Mouse (Mus musculus) hindbrain, embryonic 10.5 days (tissue): ENCODE measurements around the gene C87499. TPM values are rescaled to one million over a fixed set of nuclear protein-coding genes. Genes with fewer than 3 reads are reported as not detected.

ENCODE experiments used
- DNase-seq: peaks from one replicate; pipeline ENCODE4 v3.0.0-alpha.2; 2017; ENCODE audit warnings: low spot score
- H3K27ac ChIP-seq: fragments of 300-500 bp; sonication (generic); 2 replicates; pipeline ENCODE4 v1.5.1; 2016; ENCODE audit warnings: mild to moderate bottlenecking, moderate library complexity
- H3K27me3 ChIP-seq: fragments of 300-500 bp; sonication (generic); 2 replicates; pipeline ENCODE4 v1.6.1; 2016; ENCODE audit warnings: mild to moderate bottlenecking; ENCODE audit not compliant: poor library complexity, insufficient read depth, severe bottlenecking
- H3K36me3 ChIP-seq: fragments of 300-500 bp; sonication (generic); 2 replicates; pipeline ENCODE4 v1.6.1; 2016; ENCODE audit warnings: mild to moderate bottlenecking, moderate library complexity
- H3K4me1 ChIP-seq: fragments of 300-500 bp; sonication (generic); replicated peaks from 2 replicates; pipeline ENCODE4 v1.6.1; 2016; ENCODE audit warnings: mild to moderate bottlenecking
- H3K4me3 ChIP-seq: fragments of 300-500 bp; sonication (generic); 2 replicates; pipeline ENCODE4 v1.5.1; 2016; ENCODE audit warnings: mild to moderate bottlenecking, moderate library complexity
- H3K9me3 ChIP-seq: fragments of 300-500 bp; sonication (generic); 2 replicates; pipeline ENCODE4 v1.6.1; 2016; ENCODE audit warnings: mild to moderate bottlenecking, moderate library complexity
- WGBS: fragments of 180-500 bp; shearing (Covaris S2); methylation state at CpG from one replicate; pipeline ENCODE4 v1.1.7; 2016; 5-methylcytosine and 5-hydroxymethylcytosine counted together
- polyA plus RNA-seq: library from polyadenylated mRNA; unstranded; fragments of >200 nt; fragmentation: Nextera tagmentation; extraction: Ambion mirVana; gene quantifications from 2 replicates; pipeline ENCODE4 v1.2.1, GENCODE M21; 2016

C87499 gene
- not detected in 2 replicates for polyA plus RNA-seq

DNA sequence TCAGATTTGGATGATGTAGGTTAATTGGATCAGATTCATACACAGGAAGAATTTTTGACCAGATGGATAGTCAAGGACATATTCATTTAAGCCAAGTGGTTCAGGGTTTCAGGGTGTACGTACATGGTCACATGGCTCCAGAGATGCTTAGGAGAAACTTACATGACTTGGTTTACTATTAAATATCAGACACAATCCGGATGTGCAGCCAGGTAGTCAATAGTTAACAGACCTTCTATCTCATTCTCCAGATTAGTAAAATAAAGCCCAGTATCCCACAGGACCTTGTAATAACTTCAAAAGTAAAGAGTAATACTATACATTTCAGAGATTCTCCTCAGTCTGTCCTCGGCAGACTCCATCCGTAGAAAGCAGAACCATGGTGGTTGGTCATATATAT, at the start of gene C87499:
Gene C87499, minus strand, starts transcription at position 101 of the 400 bp plus-strand sequence.
- 89% methylated on average over 4 of the region's 4 CpGs for WGBS
- H3K4me3 ChIP-seq = no peak within 1 kb of the TSS
- H3K27me3 ChIP-seq = no peaks in the 10 kb centered on the region
- no peaks in the 10 kb centered on the region for H3K36me3 ChIP-seq
- H3K9me3 ChIP-seq = no peaks in the 10 kb centered on the region
- no peaks in the 10 kb centered on the region for H3K4me1 ChIP-seq
- no peak for DNase-seq
- no peak within 1 kb of the TSS for H3K27ac ChIP-seq

DNA sequence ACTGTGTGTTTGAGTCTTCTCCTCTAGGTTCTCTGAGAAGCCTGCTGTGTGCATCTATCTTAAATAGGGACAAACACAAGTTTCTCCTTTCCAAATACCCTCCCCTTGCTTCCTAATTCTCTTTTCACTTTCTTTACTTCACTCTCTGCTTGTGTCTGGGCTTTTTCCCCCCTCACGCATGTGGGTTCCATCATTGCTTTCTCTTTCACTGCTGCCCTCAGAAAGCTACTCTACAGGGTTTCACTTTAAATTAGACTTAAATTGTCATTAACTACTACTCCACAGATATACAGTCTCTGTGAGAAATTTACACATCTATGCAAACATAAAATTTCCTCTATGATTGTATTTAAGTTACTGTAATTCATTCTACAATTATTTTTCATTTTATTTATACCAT, 49.6 kb upstream of the C87499 start, which contains the start of gene Ifna2:
Gene Ifna2, minus strand, starts transcription at position 101 of the 400 bp plus-strand sequence.
- Histone ChIP-seq H3K27ac (no peak within 1 kb of the TSS), H3K27me3 (no peaks in the 10 kb centered on the region)
- 90% methylated on average over 1 of the region's 1 CpGs for WGBS

GRCm38 (mm10) chr4:88681353-88681752, 47.1 kb upstream of the C87499 start:
- Histone ChIP-seq H3K27ac (no peak overlapping the region), H3K4me1 (no peaks in the 10 kb centered on the region), H3K4me3 (no peak overlapping the region), H3K36me3 (no peaks in the 10 kb centered on the region), H3K27me3 (no peaks in the 10 kb centered on the region), H3K9me3 (no peaks in the 10 kb centered on the region)
- WGBS = 87% methylated on average over 3 of the region's 3 CpGs
- DNase-seq = no peak

More for the DNA sequence above, 49.6 kb upstream of the C87499 start, which contains the start of gene Ifna2:
- Histone ChIP-seq H3K4me1 (no peaks in the 10 kb centered on the region), H3K36me3 (no peaks in the 10 kb centered on the region), H3K4me3 (no peak within 1 kb of the TSS), H3K9me3 (no peaks in the 10 kb centered on the region)
- DNase-seq = no peak

DNA sequence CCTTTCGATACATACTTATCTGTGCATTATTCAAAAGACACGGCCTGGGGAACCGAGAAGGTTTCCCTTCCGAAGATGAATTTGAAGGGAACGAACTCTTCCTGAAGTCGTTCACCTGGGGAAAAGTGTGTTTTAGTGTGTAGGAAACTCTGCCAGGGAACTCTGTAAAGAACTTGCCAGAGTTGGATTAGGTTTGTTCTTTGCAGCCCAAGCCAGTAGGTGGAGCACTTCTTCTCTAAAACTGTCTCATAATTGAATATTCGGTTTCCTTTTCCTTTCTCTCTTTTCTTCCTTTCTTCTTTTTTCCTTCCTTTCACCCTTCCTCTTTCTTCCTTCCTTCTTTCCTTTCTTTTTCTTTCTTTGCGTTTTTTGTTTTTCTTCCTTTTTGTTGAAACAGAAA, 46.2 kb upstream of the C87499 start:
- Histone ChIP-seq H3K36me3 (no peaks in the 10 kb centered on the region), H3K4me3 (no peak overlapping the region), H3K27me3 (no peaks in the 10 kb centered on the region), H3K4me1 (no peaks in the 10 kb centered on the region), H3K27ac (no peak overlapping the region), H3K9me3 (no peaks in the 10 kb centered on the region)
- no peak for DNase-seq
- WGBS = 56% methylated on average over 8 of the region's 8 CpGs

- no peak within 1 kb of the TSS for H3K4me3 ChIP-seq
- H3K27ac ChIP-seq = no peak within 1 kb of the TSS
- WGBS = 79% methylated on average over 1 of the region's 1 CpGs
- no peaks in the 10 kb centered on the region for H3K36me3 ChIP-seq
- no peaks in the 10 kb centered on the region for H3K27me3 ChIP-seq
- no peaks in the 10 kb centered on the region for H3K9me3 ChIP-seq
- no peak for DNase-seq
- no peaks in the 10 kb centered on the region for H3K4me1 ChIP-seq
Observed at GRCm38 (mm10) chr4:88676824-88677223, 42.6 kb upstream of the C87499 start, which contains the start of gene Ifna16. Ifna16 (minus strand) TSS chr4:88676924.

- Histone ChIP-seq H3K4me1 (no peaks in the 10 kb centered on the region), H3K4me3 (no peak overlapping the region), H3K9me3 (0 out of 2 replicates have a peak, but pooled peaks cover 3% of the 10 kb centered on the region), H3K36me3 (no peaks in the 10 kb centered on the region), H3K27me3 (no peaks in the 10 kb centered on the region), H3K27ac (no peak overlapping the region)
- 59% methylated on average over 1 of the region's 1 CpGs for WGBS
- DNase-seq = no peak
Observed at GRCm38 (mm10) chr4:88655461-88655860, 21.2 kb upstream of the C87499 start.

GRCm38 (mm10) chr4:88653644-88654043, 19.4 kb upstream of the C87499 start:
- no peaks in the 10 kb centered on the region for H3K36me3 ChIP-seq
- H3K27ac ChIP-seq = no peak overlapping the region
- H3K4me1 ChIP-seq = no peaks in the 10 kb centered on the region
- 78% methylated on average over 3 of the region's 3 CpGs for WGBS
- H3K27me3 ChIP-seq = no peaks in the 10 kb centered on the region
- DNase-seq = no peak
- 0 out of 2 replicates have a peak, but pooled peaks cover 3% of the 10 kb centered on the region for H3K9me3 ChIP-seq
- no peak overlapping the region for H3K4me3 ChIP-seq

DNA sequence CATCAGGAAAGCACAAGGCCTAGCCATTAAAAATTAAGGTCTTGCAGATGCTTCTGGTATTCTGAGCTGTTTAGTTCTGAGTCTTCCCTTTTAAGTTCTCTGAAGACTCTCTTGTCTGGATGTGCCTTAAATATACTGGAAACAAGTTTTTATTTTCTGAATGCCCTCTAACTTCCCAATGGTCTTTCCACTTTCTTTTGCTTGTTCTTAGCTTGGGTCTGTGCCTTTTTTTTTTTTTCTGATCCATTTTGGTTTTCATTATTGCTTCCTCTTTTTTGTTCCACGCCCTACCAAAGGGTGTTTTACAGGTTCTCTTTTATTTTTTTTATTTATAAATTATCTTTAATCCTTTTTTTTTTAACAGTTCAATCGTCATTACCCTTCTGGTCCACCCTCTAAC, 10.1 kb upstream of the C87499 start, which contains the start of gene Ifna13:
Gene Ifna13, minus strand, starts transcription at position 101 of the 400 bp plus-strand sequence.
- 67% methylated on average over 2 of the region's 2 CpGs for WGBS
- Histone ChIP-seq H3K27me3 (no peaks in the 10 kb centered on the region), H3K9me3 (no peaks in the 10 kb centered on the region), H3K36me3 (no peaks in the 10 kb centered on the region), H3K4me3 (no peak within 1 kb of the TSS), H3K4me1 (no peaks in the 10 kb centered on the region), H3K27ac (no peak within 1 kb of the TSS)
- no peak for DNase-seq

GRCm38 (mm10) chr4:88642526-88642925, 8.3 kb upstream of the C87499 start:
- 37% methylated on average over 2 of the region's 2 CpGs for WGBS
- DNase-seq = no peak
- no peaks in the 10 kb centered on the region for H3K4me1 ChIP-seq
- no peak overlapping the region for H3K4me3 ChIP-seq
- H3K27ac ChIP-seq = no peak overlapping the region
- H3K9me3 ChIP-seq = no peaks in the 10 kb centered on the region
- no peaks in the 10 kb centered on the region for H3K27me3 ChIP-seq
- H3K36me3 ChIP-seq = no peaks in the 10 kb centered on the region

DNA sequence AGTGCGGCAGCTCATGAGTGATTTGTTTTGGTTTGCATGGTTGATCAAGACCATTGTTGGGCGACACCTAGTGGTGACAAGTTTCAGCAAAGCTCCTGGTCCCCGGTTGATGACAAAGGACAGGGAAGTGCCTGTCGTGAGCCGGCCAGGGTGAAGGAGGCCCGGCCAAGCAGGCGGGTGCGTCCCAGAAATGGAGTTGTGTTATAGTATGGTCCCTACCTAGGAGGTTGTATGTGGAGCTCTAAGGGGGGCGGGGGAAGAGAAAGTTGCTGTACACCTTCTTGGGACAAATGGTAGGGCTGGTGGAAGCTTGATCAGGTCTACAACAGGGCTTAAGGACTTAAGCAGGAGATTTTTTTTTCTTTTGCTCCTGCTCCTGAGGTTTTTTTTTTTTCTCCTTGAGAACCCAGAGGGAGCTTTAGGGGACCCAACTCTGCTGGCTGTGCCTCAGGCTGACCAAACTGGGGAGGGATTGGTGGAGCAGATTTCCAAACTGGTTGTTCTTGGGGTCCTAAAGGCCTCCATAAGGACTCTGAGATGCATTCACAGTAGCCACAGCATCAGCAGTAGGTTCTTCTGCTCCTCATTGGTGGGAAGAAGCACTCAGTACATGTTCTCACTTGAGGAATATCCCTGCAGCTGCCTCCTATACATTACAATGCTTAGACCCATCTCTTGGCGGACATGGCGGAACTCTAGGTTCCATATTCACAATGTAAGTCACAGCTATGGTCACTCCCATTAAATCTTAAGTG, 7.0 kb upstream of the C87499 start:
- Histone ChIP-seq H3K27me3 (no peaks in the 10 kb centered on the region), H3K27ac (no peak overlapping the region), H3K36me3 (no peaks in the 10 kb centered on the region), H3K4me1 (no peaks in the 10 kb centered on the region), H3K4me3 (peak overlapping the region; percentile 38), H3K9me3 (no peaks in the 10 kb centered on the region)
- WGBS = 19% methylated on average over 11 of the region's 11 CpGs
- peak; percentile 88 for DNase-seq

GRCm38 (mm10) chr4:88640704-88641076, 6.5 kb upstream of the C87499 start:
- Histone ChIP-seq H3K4me1 (no peaks in the 10 kb centered on the region), H3K27ac (no peak overlapping the region), H3K9me3 (no peaks in the 10 kb centered on the region), H3K27me3 (no peaks in the 10 kb centered on the region), H3K36me3 (no peaks in the 10 kb centered on the region), H3K4me3 (peak overlapping the region; percentile 38)
- no peak for DNase-seq
- 73% methylated on average over 8 of the region's 8 CpGs for WGBS

DNA sequence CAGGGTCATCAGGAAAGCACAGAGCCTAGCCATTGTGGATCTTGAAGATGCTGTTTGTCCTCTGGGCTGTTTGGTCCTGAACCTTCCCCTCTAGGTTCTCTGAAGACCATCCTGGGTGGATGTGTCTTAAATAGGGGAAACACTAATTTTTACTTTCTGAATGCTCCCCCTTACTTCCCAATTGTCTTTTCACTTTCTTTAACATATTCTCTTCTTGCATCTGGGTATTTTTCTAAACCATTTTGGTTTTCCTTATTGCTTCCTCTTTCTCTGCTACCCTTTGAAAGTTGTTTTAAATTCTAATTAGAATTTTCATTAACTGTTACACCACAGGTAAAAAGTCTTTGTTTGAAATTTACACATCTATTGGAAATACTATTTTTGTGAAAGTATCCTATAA, 30.9 kb downstream of the C87499 start, which contains the start of gene Ifna12:
Gene Ifna12, minus strand, starts transcription at position 101 of the 400 bp plus-strand sequence.
- no peaks in the 10 kb centered on the region for H3K36me3 ChIP-seq
- H3K27ac ChIP-seq = no peak within 1 kb of the TSS
- no peaks in the 10 kb centered on the region for H3K9me3 ChIP-seq
- no peak within 1 kb of the TSS for H3K4me3 ChIP-seq
- H3K4me1 ChIP-seq = no peaks in the 10 kb centered on the region
- H3K27me3 ChIP-seq = no peaks in the 10 kb centered on the region
- DNase-seq = no peak

DNA sequence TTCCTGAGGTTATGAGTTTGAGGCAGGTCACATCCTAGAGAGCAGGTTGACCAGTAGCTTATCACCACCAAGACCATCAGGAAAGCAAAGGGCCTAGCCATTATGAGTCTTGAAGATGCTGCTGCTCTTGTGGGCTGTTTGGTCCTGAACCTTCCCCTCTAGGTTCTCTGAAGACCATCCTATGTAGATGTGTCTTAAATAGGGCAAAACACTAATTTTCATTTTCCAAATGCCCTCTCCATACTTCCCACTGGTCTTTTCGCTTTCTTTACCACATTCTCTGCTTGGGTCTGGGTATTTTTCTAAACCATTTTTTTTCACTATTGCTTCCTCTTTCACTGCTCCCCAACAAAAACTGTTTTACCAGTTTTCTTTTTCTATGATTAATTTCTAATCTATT, 41.9 kb downstream of the C87499 start, which contains the start of gene Ifna9:
Gene Ifna9, minus strand, starts transcription at position 101 of the 400 bp plus-strand sequence.
- Histone ChIP-seq H3K27ac (no peak within 1 kb of the TSS), H3K4me1 (no peaks in the 10 kb centered on the region), H3K27me3 (no peaks in the 10 kb centered on the region), H3K36me3 (no peaks in the 10 kb centered on the region), H3K4me3 (no peak within 1 kb of the TSS), H3K9me3 (no peaks in the 10 kb centered on the region)
- no peak for DNase-seq
- 82% methylated on average over 1 of the region's 1 CpGs for WGBS
